Mouse (Mus musculus) MEL (cell line): ENCODE results near the gene Wdr38. TPM values are rescaled to one million over a fixed set of nuclear protein-coding genes. Genes with fewer than 3 reads are reported as not detected.

Source experiments
- DNase-seq: peaks from one replicate; pipeline ENCODE4 v3.0.0; 2011; ENCODE audit warnings: low read depth, low spot score
- H3K27ac ChIP-seq: 2 replicates; pipeline ENCODE4 v1.5.1; 2012; ENCODE audit warnings: low read depth, mild to moderate bottlenecking, control low read depth, low read length, moderate library complexity; ENCODE audit not compliant: control insufficient read depth
- H3K27me3 ChIP-seq, 2 experiments: fragments of 150-350 bp in 1 of 2; sonication (generic) in 1 of 2; 2 replicates each; pipeline ENCODE4 v1.6.1; 2012; ENCODE audit warnings: low read length in 2 of 2, mild to moderate bottlenecking in 2 of 2, improper control_type of control experiment in 1 of 2, moderate library complexity in 1 of 2; ENCODE audit not compliant: insufficient read depth in 2 of 2, control insufficient read depth in 1 of 2
- H3K36me3 ChIP-seq, 2 experiments: 2 replicates each; pipeline ENCODE4 v1.6.1; 2012 to 2014; ENCODE audit warnings: low read length in 2 of 2, improper control_type of control experiment in 1 of 2, inconsistent platforms in 1 of 2, mild to moderate bottlenecking in 1 of 2; ENCODE audit not compliant: insufficient read depth in 2 of 2, control insufficient read depth in 1 of 2
- H3K4me1 ChIP-seq, 2 experiments: fragments of 150-350 bp in 1 of 2; sonication (generic) in 1 of 2; 2 replicates each; pipeline ENCODE4 v1.6.1; 2012; ENCODE audit warnings: low read length in 2 of 2, improper control_type of control experiment in 1 of 2, mild to moderate bottlenecking in 1 of 2; ENCODE audit not compliant: insufficient read depth in 2 of 2, control insufficient read depth in 1 of 2
- H3K4me3 ChIP-seq, 2 experiments: fragments of 150-350 bp in 1 of 2; sonication (generic) in 1 of 2; 2 replicates each; pipeline ENCODE4 v1.5.1; 2012; ENCODE audit warnings: low read depth in 2 of 2, low read length in 2 of 2, mild to moderate bottlenecking in 2 of 2, moderate library complexity in 2 of 2, control low read depth in 1 of 2, improper control_type of control experiment in 1 of 2; ENCODE audit not compliant: control insufficient read depth in 1 of 2, insufficient read depth in 1 of 2
- H3K79me2 ChIP-seq: 2 replicates; pipeline ENCODE4 v1.6.1; 2012; ENCODE audit warnings: mild to moderate bottlenecking, low read length, moderate library complexity; ENCODE audit not compliant: control insufficient read depth, poor library complexity, insufficient read depth
- H3K9ac ChIP-seq: 2 replicates; pipeline ENCODE4 v1.6.1; 2012; ENCODE audit warnings: low read depth, mild to moderate bottlenecking, control low read depth, low read length, moderate library complexity; ENCODE audit not compliant: control insufficient read depth, poor library complexity, severe bottlenecking
- H3K9me3 ChIP-seq: fragments of 150-350 bp; sonication (generic); replicated peaks from 2 replicates; pipeline ENCODE4 v1.6.1; 2012; ENCODE audit warnings: mild to moderate bottlenecking, low read length, improper control_type of control experiment, moderate library complexity; ENCODE audit not compliant: insufficient read depth
- CHD1 ChIP-seq: IDR thresholded peaks from 2 replicates; pipeline ENCODE4 v1.6.1; 2012; ENCODE audit warnings: low read depth, mild to moderate bottlenecking, inconsistent platforms, low read length, improper control_type of control experiment
- CHD2 ChIP-seq: IDR thresholded peaks from 2 replicates; pipeline ENCODE4 v1.6.1; 2011; ENCODE audit warnings: low read length, improper control_type of control experiment
- GABPA ChIP-seq: IDR thresholded peaks from 2 replicates; pipeline ENCODE4 v1.6.1; 2012; ENCODE audit warnings: low read depth, mild to moderate bottlenecking, inconsistent platforms, low read length, improper control_type of control experiment, moderate library complexity
- GATA1 ChIP-seq: IDR thresholded peaks from 2 replicates; pipeline ENCODE4 v1.6.1; 2011; ENCODE audit warnings: low read depth, low read length, improper control_type of control experiment
- HCFC1 ChIP-seq: IDR thresholded peaks from 2 replicates; pipeline ENCODE4 v1.6.1; 2012; ENCODE audit warnings: low read depth, mild to moderate bottlenecking, inconsistent platforms, low read length, improper control_type of control experiment, moderate library complexity
- JUND ChIP-seq: IDR thresholded peaks from 2 replicates; pipeline ENCODE4 v1.6.1; 2011; ENCODE audit warnings: low read depth, mild to moderate bottlenecking, improper control_type of control experiment, low read length
- MAX ChIP-seq: IDR thresholded peaks from 2 replicates; pipeline ENCODE4 v1.6.1; 2011; ENCODE audit warnings: low read length, improper control_type of control experiment
- MAZ ChIP-seq: IDR thresholded peaks from 2 replicates; pipeline ENCODE4 v1.6.1; 2012; ENCODE audit warnings: low read depth, mild to moderate bottlenecking, inconsistent platforms, low read length, improper control_type of control experiment
- MXI1 ChIP-seq: IDR thresholded peaks from 2 replicates; pipeline ENCODE4 v1.6.1; 2011; ENCODE audit warnings: mild to moderate bottlenecking, low read depth, low read length, improper control_type of control experiment
- MYC ChIP-seq: IDR thresholded peaks from 2 replicates; pipeline ENCODE4 v1.6.1; 2011; ENCODE audit warnings: low read depth, mild to moderate bottlenecking, low read length, improper control_type of control experiment, moderate library complexity
- NRF1 ChIP-seq: IDR thresholded peaks from 2 replicates; pipeline ENCODE4 v1.6.1; 2014; ENCODE audit warnings: low read depth, mild to moderate bottlenecking, inconsistent platforms, low read length, improper control_type of control experiment, moderate library complexity; ENCODE audit not compliant: poor library complexity, insufficient read depth, severe bottlenecking
- POLR2A ChIP-seq, 2 experiments: IDR thresholded peaks; 2 replicates each; pipeline ENCODE4 v1.6.1; 2011 to 2012; ENCODE audit warnings: low read length in 2 of 2, mild to moderate bottlenecking in 2 of 2, control low read depth in 1 of 2, improper control_type of control experiment in 1 of 2, low read depth in 1 of 2, moderate library complexity in 1 of 2; ENCODE audit not compliant: control insufficient read depth in 1 of 2, insufficient read depth in 1 of 2, poor library complexity in 1 of 2
- POLR2AphosphoS2 ChIP-seq: IDR thresholded peaks from 2 replicates; pipeline ENCODE4 v1.6.1; 2011; ENCODE audit warnings: low read length, improper control_type of control experiment
- SIN3A ChIP-seq: IDR thresholded peaks from 2 replicates; pipeline ENCODE4 v1.6.1; 2012; ENCODE audit warnings: low read length, improper control_type of control experiment, inconsistent platforms
- TAL1 ChIP-seq: IDR thresholded peaks from 2 replicates; pipeline ENCODE4 v1.6.1; 2012; ENCODE audit warnings: mild to moderate bottlenecking, inconsistent platforms, low read length, moderate library complexity, mixed read lengths
- TBP ChIP-seq: IDR thresholded peaks from 2 replicates; pipeline ENCODE4 v1.8.0; 2011; ENCODE audit warnings: low read depth, low read length, improper control_type of control experiment
- USF2 ChIP-seq, 2 experiments: IDR thresholded peaks; 2 replicates each; pipeline ENCODE4 v1.6.1; 2011 to 2012; ENCODE audit warnings: improper control_type of control experiment in 2 of 2, low read length in 2 of 2, borderline replicate concordance in 1 of 2, inconsistent platforms in 1 of 2, low read depth in 1 of 2, mild to moderate bottlenecking in 1 of 2; ENCODE audit not compliant: insufficient read depth in 1 of 2
- ZC3H11A ChIP-seq: IDR thresholded peaks from 2 replicates; pipeline ENCODE4 v1.6.1; 2012; ENCODE audit warnings: low read depth, mild to moderate bottlenecking, inconsistent platforms, low read length, improper control_type of control experiment
- ZKSCAN1 ChIP-seq: IDR thresholded peaks from 2 replicates; pipeline ENCODE4 v1.6.1; 2012; ENCODE audit warnings: low read depth, mild to moderate bottlenecking, inconsistent platforms, low read length, improper control_type of control experiment, moderate library complexity
- ZMIZ1 ChIP-seq: IDR thresholded peaks from 2 replicates; pipeline ENCODE4 v1.6.1; 2012; ENCODE audit warnings: low read depth, mild to moderate bottlenecking, inconsistent platforms, low read length, improper control_type of control experiment, moderate library complexity
- polyA plus RNA-seq, 2 experiments: library from polyadenylated mRNA; stranded (reverse) in 1 of 2; unstranded in 1 of 2; fragments of >175 nt in 1 of 2; fragments of >200 nt in 1 of 2; gene quantifications; 2 replicates each; pipeline versions ENCODE4 v1.2.1 to v1.2.4; 2012; ENCODE audit warnings: low replicate concordance in 2 of 2, low read depth in 1 of 2; ENCODE audit not compliant: insufficient read length in 2 of 2, insufficient read depth in 1 of 2, missing spikeins in 1 of 2
- total RNA-seq: library from RNA; depleted of rRNA; stranded (reverse); fragments of 300-350 nt; gene quantifications from 2 replicates; pipeline ENCODE4 v1.2.3, GENCODE M21; 2012

Gene Wdr38
- total and polyA plus RNA-seq, 3 experiments, result 0.77 to 0.79 TPM; not detected in 1

- no peak overlapping the region for H3K4me3 ChIP-seq
- peaks cover 16 to 23% of the 10 kb centered on the region in 2 experiments for H3K4me1 ChIP-seq
- H3K79me2 ChIP-seq, result peaks cover 27% of the 10 kb centered on the region
- no peak overlapping the region for H3K27ac ChIP-seq
- H3K9ac ChIP-seq, result no peak overlapping the region
- no peak for DNase-seq
- H3K36me3 ChIP-seq, result peaks cover 9 to 21% of the 10 kb centered on the region in 2 experiments
- no peaks in the 10 kb centered on the region for H3K9me3 ChIP-seq
- H3K27me3 ChIP-seq, result no peaks in the 10 kb centered on the region
- TF ChIP-seq SIN3A (no peak), ZMIZ1 (peak; percentile 23; the same call in 1 of the 2 replicates), MAX (no peak), MAZ (no peak)
- TF ChIP-seq, all 39 proteins: peak for 1
Observed at GRCm38 (mm10) chr2:39012768-39013279, 15.5 kb downstream of the Wdr38 start.

- no peak overlapping the region for H3K9ac ChIP-seq
- no peaks in the 10 kb centered on the region for H3K27me3 ChIP-seq
- H3K36me3 ChIP-seq, result peaks cover under 1 to 15% of the 10 kb centered on the region in 2 experiments; a peak in 3 of 4 replicates
- no peaks in the 10 kb centered on the region for H3K9me3 ChIP-seq
- peaks cover 2 to 3% of the 10 kb centered on the region in 2 experiments; a peak in 3 of 4 replicates for H3K4me1 ChIP-seq
- peak; percentile 35; the same call in 1 of the 2 replicates for TF ChIP-seq POLR2AphosphoS2
- TF ChIP-seq CHD1, result no peak
- peak in 1 of 2 experiments; percentile 28; a peak in 1 of 4 replicates for TF ChIP-seq POLR2A (IDR thresholded peaks at IDR 0.05; ENCODE audit: control insufficient read depth in 1 of 2, insufficient read depth in 1 of 2, low read depth in 1 of 2, low read length in 2 of 2, poor library complexity in 1 of 2)
- H3K4me3 ChIP-seq, result no peak overlapping the region
- no peak for DNase-seq
- H3K79me2 ChIP-seq, result peaks cover 2% of the 10 kb centered on the region; the same call in 1 of the 2 replicates
- H3K27ac ChIP-seq, result no peak overlapping the region
Observed at GRCm38 (mm10) chr2:39016581-39016980, 19.3 kb downstream of the Wdr38 start.

GRCm38 (mm10) chr2:39020004-39020403, 22.7 kb downstream of the Wdr38 start:
- Histone ChIP-seq H3K36me3 (peaks cover 0 to 7% of the 10 kb centered on the region in 2 experiments; a peak in 2 of 4 replicates), H3K27ac (no peak overlapping the region), H3K4me1 (no peaks in the 10 kb centered on the region), H3K79me2 (no peaks in the 10 kb centered on the region), H3K27me3 (no peaks in the 10 kb centered on the region), H3K4me3 (no peak overlapping the region), H3K9ac (no peak overlapping the region), H3K9me3 (no peaks in the 10 kb centered on the region)
- TF ChIP-seq GABPA (no peak), GATA1 (no peak), MYC (no peak), NRF1 (no peak), CHD1 (no peak), TAL1 (no peak), POLR2A (IDR thresholded peaks at IDR 0.05; ENCODE audit: control insufficient read depth in 1 of 2, insufficient read depth in 1 of 2, low read depth in 1 of 2, low read length in 2 of 2, poor library complexity in 1 of 2) (no peak), ZC3H11A (no peak), ZKSCAN1 (no peak), USF2 (IDR thresholded peaks at IDR 0.05; ENCODE audit: borderline replicate concordance in 1 of 2, insufficient read depth in 1 of 2, low read depth in 1 of 2, low read length in 2 of 2) (no peak), MXI1 (no peak), TBP (no peak), JUND (no peak), MAZ (no peak), HCFC1 (no peak), CHD2 (no peak)
- DNase-seq, result no peak
